Mouse (Mus musculus): Measurements from ENCODE around the gene 1700113H08Rik. TPM values are rescaled to one million over a fixed set of nuclear protein-coding genes. Genes with fewer than 3 reads are reported as not detected.

The 1700113H08Rik gene
- total and polyA plus RNA-seq, 2 experiments from 2014 or later: 0.27 TPM; not detected in 1

DNA sequence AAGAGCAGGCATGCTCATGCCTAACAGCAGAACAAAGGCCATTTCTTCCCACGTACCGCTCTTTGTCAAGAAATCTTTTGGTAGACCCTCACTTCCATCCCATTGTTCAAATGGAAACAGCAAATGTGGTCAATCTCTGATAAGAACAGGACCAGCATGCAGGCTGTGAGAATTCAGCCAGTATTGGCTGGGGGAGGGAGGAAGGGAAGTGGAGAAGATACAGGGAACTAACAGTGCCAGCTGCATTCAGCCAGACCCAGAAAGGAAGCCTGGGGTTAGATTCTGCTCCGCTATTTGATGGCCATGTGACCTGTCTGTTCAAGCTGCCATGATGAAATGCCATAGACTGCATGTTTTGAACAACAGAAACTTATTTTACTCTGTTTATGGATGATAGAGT is 18.0 kb upstream of the 1700113H08Rik start:
- TF ChIP-seq CTCF (IDR thresholded peaks at IDR 0.05; ENCODE audit: low read depth): no peak
- Histone ChIP-seq H3K36me3 (ENCODE audit: insufficient read depth) (no peaks in the 10 kb centered on the region), H3K27ac (ENCODE audit: low read depth, low read length) (no peak overlapping the region), H3K4me2 (ENCODE audit: low read depth) (no peak overlapping the region), H3K4me1 (ENCODE audit: insufficient read depth) (no peaks in the 10 kb centered on the region), H3K27me3 (ENCODE audit: insufficient read depth, low read length) (no peaks in the 10 kb centered on the region), H3K9me3 (ENCODE audit: low read length) (no peaks in the 10 kb centered on the region), H3K9ac (no peak overlapping the region), H3K4me3 (ENCODE audit: low read depth, low read length) (no peak overlapping the region)
- ATAC-seq (no peak), DNase-seq (no peak)
- WGBS: 84% methylated on average over 3 of the region's 3 CpGs

- TF ChIP-seq CTCF (IDR thresholded peaks at IDR 0.05; ENCODE audit: low read depth): no peak
- H3K4me1 ChIP-seq (ENCODE audit: insufficient read depth): no peaks in the 10 kb centered on the region
- 50% methylated on average over 7 of the region's 7 CpGs for WGBS
- no peaks in the 10 kb centered on the region for H3K9me3 ChIP-seq (ENCODE audit: low read length)
- no peak overlapping the region for H3K27ac ChIP-seq (ENCODE audit: low read depth, low read length)
- H3K27me3 ChIP-seq (ENCODE audit: insufficient read depth, low read length): no peaks in the 10 kb centered on the region
- DNase-seq: no peak
- H3K4me3 ChIP-seq (ENCODE audit: low read depth, low read length): no peak overlapping the region
- H3K4me2 ChIP-seq (ENCODE audit: low read depth): no peak overlapping the region
- H3K36me3 ChIP-seq (ENCODE audit: insufficient read depth): no peaks in the 10 kb centered on the region
- ATAC-seq: no peak
- H3K9ac ChIP-seq: no peak overlapping the region
These were observed 16.6 kb upstream of the 1700113H08Rik start for GRCm38 (mm10) chr10:87041265-87041664.

DNA sequence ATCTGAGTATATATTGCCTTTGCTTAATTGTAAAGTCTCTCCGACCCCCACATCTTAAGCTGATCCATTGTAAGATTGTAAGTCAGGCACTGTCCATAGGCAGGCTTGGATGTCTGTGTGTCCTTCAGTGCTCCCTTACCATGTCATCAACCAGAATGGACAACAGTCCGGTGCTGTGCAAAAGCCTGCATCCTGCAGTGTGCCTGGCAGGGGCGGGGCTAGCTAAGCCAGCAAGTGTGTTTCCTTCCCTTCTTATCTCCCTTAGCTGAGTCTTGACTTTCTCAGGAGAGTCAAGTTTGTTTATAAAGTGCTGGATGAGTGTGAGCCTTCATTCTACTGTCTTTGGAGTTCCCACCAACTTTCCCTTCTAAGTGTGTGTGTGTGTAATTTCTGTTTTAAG is 12.6 kb upstream of the 1700113H08Rik start:
- H3K4me2 ChIP-seq (ENCODE audit: low read depth): no peak overlapping the region
- no peak for TF ChIP-seq CTCF (IDR thresholded peaks at IDR 0.05; ENCODE audit: low read depth)
- H3K4me1 ChIP-seq (ENCODE audit: insufficient read depth): no peaks in the 10 kb centered on the region
- H3K27me3 ChIP-seq (ENCODE audit: insufficient read depth, low read length): no peaks in the 10 kb centered on the region
- DNase-seq (no peak), ATAC-seq (no peak)
- no peak overlapping the region for H3K27ac ChIP-seq (ENCODE audit: low read depth, low read length)
- 75% methylated on average over 3 of the region's 3 CpGs for WGBS
- no peak overlapping the region for H3K4me3 ChIP-seq (ENCODE audit: low read depth, low read length)
- no peaks in the 10 kb centered on the region for H3K36me3 ChIP-seq (ENCODE audit: insufficient read depth)
- no peak overlapping the region for H3K9ac ChIP-seq
- no peaks in the 10 kb centered on the region for H3K9me3 ChIP-seq (ENCODE audit: low read length)

GRCm38 (mm10) chr10:87046469-87046868 is 11.4 kb upstream of the 1700113H08Rik start:
- DNase-seq: no peak
- no peak overlapping the region for H3K9ac ChIP-seq
- no peaks in the 10 kb centered on the region for H3K9me3 ChIP-seq (ENCODE audit: low read length)
- no peak overlapping the region for H3K4me2 ChIP-seq (ENCODE audit: low read depth)
- H3K4me3 ChIP-seq (ENCODE audit: low read depth, low read length): no peak overlapping the region
- H3K27ac ChIP-seq (ENCODE audit: low read depth, low read length): no peak overlapping the region
- H3K4me1 ChIP-seq (ENCODE audit: insufficient read depth): no peaks in the 10 kb centered on the region
- H3K36me3 ChIP-seq (ENCODE audit: insufficient read depth): no peaks in the 10 kb centered on the region
- no peak for TF ChIP-seq CTCF (IDR thresholded peaks at IDR 0.05; ENCODE audit: low read depth)
- no peaks in the 10 kb centered on the region for H3K27me3 ChIP-seq (ENCODE audit: insufficient read depth, low read length)
- WGBS: 10% methylated on average over 6 of the region's 6 CpGs
- peak; percentile 18; the same call in 1 of the 2 replicates for ATAC-seq

DNA sequence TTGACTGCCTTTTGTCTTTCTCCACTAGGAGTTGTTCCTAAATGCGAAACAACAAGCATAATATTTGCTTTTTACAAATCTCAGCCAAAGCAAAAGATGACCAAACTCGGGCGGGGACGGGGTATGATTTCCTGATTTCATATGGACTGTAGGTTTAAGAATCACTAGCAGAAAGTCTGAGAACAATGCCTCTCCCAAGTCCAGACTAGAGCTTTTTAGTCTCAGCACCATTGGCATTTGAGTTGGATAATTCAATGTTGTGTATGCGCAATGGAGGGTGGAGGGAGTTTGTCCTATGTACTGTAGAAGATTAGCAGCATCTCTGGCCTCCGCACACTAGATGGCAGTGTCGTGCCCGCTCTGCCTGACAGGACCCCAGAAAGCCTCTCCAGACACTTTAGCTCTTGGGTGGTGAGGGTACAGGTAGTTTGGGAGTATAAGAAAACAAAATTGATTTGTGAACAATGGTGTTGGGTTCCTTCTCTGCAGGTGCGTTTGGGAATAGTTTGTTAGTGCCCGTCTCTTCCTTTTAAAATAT is 10.8 kb upstream of the 1700113H08Rik start:
- ATAC-seq (no peak), DNase-seq (no peak)
- Histone ChIP-seq H3K4me2 (ENCODE audit: low read depth) (no peak overlapping the region), H3K36me3 (ENCODE audit: insufficient read depth) (no peaks in the 10 kb centered on the region), H3K27me3 (ENCODE audit: insufficient read depth, low read length) (no peaks in the 10 kb centered on the region), H3K4me3 (ENCODE audit: low read depth, low read length) (no peak overlapping the region), H3K4me1 (ENCODE audit: insufficient read depth) (no peaks in the 10 kb centered on the region), H3K27ac (ENCODE audit: low read depth, low read length) (no peak overlapping the region), H3K9me3 (ENCODE audit: low read length) (no peaks in the 10 kb centered on the region), H3K9ac (no peak overlapping the region)
- no peak for TF ChIP-seq CTCF (IDR thresholded peaks at IDR 0.05; ENCODE audit: low read depth)
- 74% methylated on average over 10 of the region's 10 CpGs for WGBS

- no peak overlapping the region for H3K4me2 ChIP-seq (ENCODE audit: low read depth)
- H3K27ac ChIP-seq (ENCODE audit: low read depth, low read length): no peak overlapping the region
- DNase-seq (no peak), ATAC-seq (no peak)
- TF ChIP-seq CTCF (IDR thresholded peaks at IDR 0.05; ENCODE audit: low read depth): no peak
- WGBS: 81% methylated on average over 3 of the region's 3 CpGs
- no peak overlapping the region for H3K9ac ChIP-seq
- H3K36me3 ChIP-seq (ENCODE audit: insufficient read depth): no peaks in the 10 kb centered on the region
- no peaks in the 10 kb centered on the region for H3K9me3 ChIP-seq (ENCODE audit: low read length)
- H3K4me3 ChIP-seq (ENCODE audit: low read depth, low read length): no peak overlapping the region
- no peaks in the 10 kb centered on the region for H3K4me1 ChIP-seq (ENCODE audit: insufficient read depth)
- H3K27me3 ChIP-seq (ENCODE audit: insufficient read depth, low read length): no peaks in the 10 kb centered on the region
These were observed 8.7 kb upstream of the 1700113H08Rik start for GRCm38 (mm10) chr10:87049179-87049578.

GRCm38 (mm10) chr10:87051714-87052113 is 6.1 kb upstream of the 1700113H08Rik start:
- no peak for DNase-seq
- Histone ChIP-seq H3K27ac (ENCODE audit: low read depth, low read length) (no peak overlapping the region), H3K4me1 (ENCODE audit: insufficient read depth) (no peaks in the 10 kb centered on the region), H3K9me3 (ENCODE audit: low read length) (no peaks in the 10 kb centered on the region), H3K4me2 (ENCODE audit: low read depth) (no peak overlapping the region), H3K27me3 (ENCODE audit: insufficient read depth, low read length) (no peaks in the 10 kb centered on the region), H3K36me3 (ENCODE audit: insufficient read depth) (no peaks in the 10 kb centered on the region), H3K4me3 (ENCODE audit: low read depth, low read length) (no peak overlapping the region), H3K9ac (no peak overlapping the region)
- ATAC-seq: no peak
- TF ChIP-seq CTCF (IDR thresholded peaks at IDR 0.05; ENCODE audit: low read depth): no peak
- WGBS: 67% methylated on average over 4 of the region's 4 CpGs

All from forebrain, postnatal 0 days (tissue).